Mouse (Mus musculus): ENCODE results near the gene Olfr374. TPM values are rescaled to one million over a fixed set of nuclear protein-coding genes. Genes with fewer than 3 reads are reported as not detected.
"Not testable (repeated sequence)": the region's sequence is repeated elsewhere in the genome, so short reads cannot be mapped to it uniquely, and the experiment has no call there.

Gene Olfr374
- not detected for total RNA-seq (2021)
- long read RNA-seq, experiment 1 = 0 reads
- long read RNA-seq, experiment 2 = 0 reads

DNA sequence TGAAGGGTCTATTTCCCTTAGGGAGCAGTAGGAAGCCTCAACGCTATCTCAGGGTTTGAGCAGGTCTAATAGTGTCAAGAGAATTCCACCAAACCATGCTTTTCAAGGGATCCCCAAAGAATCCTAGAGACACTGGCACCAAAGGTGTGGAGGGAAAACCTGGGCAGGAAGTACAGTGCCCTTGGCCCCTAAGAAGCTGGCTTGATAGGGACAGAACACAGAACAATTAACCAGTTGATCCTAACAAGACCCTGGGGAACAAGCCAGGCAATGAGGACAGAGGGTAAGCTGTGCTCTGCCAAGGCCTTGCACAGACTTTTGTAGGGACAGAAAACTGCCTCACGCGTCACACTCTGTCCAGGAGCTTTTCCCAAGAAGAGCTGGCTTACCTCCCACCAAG, at the start of gene Olfr374:
Olfr374 (plus strand) TSS at position 301 of the 400 bp plus-strand sequence.
- DNase-seq = no peak

DNA sequence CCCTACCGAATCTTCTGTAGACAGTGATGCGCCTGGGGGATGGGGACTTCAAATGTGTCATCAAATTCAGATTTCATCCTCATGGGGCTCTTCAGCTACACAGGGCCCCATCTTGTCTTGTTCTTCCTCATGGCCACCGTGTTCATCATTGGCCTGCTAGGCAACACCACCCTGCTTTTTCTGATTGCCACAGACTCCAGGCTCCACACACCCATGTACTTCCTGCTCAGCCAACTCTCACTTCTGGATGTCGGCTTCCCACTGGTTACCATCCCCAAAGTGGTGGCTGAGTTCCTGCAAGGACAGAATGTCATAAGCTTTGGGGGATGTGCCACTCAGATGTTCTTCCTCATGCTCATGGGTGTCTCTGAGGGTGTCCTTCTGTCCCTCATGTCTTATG, 49.2 kb upstream of the Olfr374 start:
- not testable (repeated sequence) for DNase-seq

DNA sequence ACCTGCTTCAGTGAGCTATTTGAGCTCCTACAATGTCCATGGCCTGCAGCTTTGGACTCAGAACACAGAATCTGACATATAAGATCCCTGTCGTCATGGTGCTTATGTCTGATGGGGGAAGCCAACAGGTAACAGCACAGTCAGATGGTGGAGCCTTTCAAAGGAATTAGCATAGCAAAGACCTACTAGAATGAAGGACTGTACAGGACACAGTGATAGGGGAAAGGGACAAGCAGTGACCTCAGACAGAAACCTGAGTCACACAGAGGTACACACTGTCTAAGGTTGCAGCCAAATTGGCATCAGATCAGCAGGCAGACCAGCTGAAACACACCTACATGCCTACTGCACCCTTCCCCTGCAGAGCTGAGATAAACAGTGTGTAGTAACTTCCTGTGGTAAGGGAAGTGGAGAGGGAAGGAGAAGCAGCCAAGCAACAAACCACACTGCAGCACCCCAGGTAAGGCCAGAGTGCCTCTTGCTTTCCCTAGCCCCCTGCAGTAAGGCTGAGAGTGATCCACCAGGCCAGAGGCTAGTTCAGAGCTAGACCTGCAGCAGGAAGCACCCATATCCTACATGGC, 39.9 kb upstream of the Olfr374 start:
- not testable (repeated sequence) for DNase-seq

DNA sequence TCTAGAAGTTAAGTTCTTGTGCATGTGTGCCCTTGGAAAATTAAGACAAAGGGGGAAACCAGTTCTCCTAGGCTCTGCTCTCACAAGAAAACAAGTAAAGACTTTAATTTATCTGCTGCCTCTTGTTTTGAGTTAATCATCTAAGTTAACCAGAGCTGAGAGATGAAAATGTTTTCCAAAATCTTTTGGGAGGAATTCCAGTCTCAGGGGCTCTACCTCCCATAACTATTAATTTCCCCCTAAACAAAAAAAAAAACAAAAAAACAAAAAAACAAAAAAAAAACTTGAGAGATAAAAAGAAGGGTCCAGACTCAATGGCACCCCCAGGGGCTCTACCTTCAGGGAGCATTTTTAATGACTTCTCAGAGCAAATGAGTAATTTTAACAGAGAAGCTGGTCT, 24.0 kb upstream of the Olfr374 start, which contains the start of gene Olfr373:
Olfr373 (plus strand) TSS at position 301 of the 400 bp plus-strand sequence.
- not testable (repeated sequence) for DNase-seq

DNA sequence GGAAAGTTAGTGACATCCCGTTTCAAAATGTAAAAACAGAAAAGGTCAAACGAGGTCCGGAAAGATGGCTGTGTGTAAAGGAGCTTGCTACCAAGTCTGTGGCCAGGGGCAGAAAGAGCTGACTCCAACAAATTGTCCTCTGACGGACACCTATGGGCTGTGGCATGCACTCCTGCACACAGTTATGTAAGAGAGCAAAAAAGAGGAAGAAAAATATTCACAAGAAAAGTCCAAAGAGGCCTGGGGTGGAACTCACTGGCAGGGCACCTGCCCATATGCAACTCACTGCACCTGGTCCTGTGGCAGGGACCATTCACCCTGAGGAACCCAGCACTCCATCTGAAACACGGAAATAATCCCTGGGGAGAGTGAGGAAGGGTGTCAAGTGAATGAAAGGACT, 22.1 kb upstream of the Olfr374 start:
- DNase-seq = no peak

DNA sequence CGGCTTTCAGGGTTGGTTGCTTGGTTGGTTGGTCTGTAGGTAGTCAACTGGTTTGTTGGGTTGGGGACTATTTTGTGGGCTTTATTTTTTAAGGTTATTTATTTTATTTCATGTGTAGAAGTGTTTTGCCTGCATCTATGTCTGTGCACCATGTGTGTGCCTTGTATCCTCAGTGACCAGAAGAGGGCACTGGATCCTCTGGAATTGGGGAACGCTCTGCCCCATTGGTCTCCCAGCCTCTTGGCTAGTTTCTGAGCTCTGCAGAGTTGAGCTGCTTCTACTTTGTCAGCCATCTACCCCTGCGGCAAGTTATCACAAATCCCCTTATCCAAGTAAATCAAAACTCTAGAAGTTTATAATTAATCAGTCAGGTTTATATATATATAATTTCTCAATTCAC, 19.2 kb upstream of the Olfr374 start:
- DNase-seq = not testable (repeated sequence)

DNA sequence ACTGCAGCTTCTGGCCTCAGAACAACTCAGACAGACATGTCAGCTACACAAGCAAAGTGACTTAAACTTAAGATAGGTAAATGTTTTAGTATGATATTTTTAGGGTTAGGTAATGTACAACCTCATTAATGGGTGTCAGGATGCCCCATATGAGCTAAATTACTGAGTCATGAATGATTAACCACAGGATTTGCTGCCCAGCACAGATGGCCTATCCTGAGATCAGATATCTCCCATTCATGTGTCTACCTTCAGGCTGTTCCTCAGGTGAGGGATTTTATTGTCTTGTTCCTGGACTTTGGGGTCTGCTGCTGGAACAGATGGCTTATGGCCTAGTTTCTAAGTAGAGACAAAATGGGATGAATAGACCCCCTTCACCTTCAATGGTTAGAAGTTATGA, 10.1 kb upstream of the Olfr374 start:
- DNase-seq = not testable (repeated sequence)

DNA sequence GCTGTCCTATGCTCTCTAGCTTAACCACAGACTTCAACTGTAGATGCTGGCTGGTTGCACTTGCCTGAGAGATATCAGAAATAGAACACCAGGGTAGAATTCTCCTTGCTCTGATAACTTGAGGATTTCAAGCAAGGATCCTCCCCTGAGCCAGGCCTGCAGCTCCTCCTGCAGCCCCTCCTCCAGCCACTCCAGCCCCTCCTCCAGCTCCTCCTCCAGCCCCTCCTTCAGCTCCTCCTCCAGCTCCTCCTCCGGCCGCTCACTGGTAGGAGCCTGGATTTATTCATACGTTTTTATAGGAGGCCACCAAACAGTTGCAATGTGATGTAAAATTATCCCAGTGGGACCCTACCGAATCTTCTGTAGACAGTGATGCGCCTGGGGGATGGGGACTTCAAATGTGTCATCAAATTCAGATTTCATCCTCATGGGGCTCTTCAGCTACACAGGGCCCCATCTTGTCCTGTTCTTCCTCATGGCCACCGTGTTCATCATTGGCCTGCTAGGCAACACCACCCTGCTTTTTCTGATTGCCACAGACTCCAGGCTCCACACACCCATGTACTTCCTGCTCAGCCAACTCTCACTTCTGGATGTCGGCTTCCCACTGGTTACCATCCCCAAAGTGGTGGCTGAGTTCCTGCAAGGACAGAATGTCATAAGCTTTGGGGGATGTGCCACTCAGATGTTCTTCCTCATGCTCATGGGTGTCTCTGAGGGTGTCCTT, 7.3 kb upstream of the Olfr374 start:
- DNase-seq = peak; percentile 31

DNA sequence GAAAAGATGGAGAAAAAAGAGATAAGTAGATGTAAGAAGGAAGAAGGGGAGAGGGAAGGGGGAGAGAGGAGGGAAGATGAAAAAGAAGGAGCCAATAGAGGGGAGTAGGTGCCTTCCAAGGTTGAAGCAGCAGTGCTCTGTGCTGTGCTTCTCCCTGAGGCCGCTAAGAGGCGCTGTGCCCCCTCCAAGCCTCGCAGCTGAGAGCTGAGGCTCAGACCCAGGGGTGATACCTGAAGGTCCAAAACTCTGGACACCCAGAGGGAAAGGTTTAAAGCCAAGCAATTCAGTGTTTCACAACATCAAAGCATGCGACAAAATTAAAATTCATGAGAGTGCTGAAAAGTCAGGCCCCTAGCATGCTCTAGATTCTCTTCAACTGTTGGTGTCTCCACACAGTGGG, 1.7 kb upstream of the Olfr374 start:
- no peak for DNase-seq

DNA sequence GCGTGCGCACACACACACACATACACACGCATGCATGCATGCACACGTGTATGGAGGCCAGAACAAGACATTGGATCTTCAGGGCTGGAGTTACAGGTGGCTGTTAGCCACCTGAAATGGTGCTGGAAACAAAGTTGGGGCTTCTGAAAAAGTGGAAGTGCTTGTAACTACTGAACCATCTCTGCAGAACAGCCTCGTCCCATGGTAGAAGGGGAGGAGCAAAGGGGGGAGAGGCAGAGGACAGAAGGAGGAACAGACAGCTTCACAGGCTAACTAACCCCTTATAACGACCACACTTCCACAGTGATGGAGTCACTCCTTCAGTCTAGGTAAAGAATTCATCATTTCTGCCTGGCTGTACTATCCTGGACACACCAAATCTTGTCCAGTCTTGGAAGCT, 4.0 kb downstream of the Olfr374 start:
- no peak for DNase-seq

DNA sequence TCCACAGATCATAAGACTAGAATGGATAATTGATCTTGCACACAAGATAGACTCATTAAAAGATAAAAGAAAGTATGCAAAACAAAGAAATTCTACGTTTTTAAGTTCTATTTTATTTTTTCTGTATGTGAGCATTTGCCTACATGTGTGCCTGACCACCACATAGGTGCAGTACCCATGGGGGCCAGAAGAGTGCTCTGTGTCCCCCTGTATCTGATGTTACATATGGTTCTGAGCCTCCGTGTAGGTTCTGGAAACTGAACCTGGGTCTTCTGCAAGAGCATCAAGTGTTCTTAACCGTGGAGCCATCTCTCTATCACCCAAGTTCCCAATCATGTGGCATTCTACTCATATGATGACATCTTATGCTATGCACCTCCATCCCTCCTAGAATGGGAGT, 5.6 kb downstream of the Olfr374 start:
- DNase-seq = no peak

DNA sequence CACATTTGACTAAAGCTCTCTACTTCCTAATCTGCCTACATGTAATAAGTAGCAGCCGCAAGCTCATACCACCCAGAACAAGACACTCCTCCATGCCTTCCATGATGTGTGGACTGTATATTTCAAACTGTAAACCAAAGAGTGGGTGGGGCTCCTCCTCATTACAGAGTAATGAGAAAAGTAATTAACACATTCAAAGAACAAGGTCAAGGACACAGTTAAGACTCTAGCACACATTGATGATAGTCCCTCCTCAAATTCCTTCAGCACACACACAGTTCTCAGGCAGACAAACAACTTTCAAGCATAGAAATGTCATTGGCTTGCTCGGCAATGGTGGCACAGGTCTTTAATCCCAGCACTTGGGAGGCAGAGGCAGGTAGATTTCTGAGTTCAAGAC, 8.4 kb downstream of the Olfr374 start:
- DNase-seq = no peak

DNA sequence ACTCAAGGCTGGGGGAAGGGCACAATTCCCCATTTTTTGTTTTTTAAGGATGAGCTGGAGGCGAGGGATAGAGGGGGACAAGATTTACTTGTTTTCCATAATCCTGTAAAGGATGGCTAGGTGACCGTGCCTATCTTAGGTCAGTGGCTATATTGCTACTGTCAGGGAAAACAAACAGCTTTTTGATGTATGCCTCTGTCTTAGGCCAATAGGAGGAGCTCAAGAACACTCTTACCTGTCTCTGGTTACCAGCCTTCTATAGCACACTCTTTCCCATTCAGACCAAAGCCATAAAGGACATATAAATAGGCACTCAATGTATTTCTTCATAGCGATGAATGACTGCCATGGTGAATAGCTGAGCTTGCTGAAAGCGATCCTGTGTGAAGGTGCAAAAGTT, 11.8 kb downstream of the Olfr374 start:
- no peak for DNase-seq

DNA sequence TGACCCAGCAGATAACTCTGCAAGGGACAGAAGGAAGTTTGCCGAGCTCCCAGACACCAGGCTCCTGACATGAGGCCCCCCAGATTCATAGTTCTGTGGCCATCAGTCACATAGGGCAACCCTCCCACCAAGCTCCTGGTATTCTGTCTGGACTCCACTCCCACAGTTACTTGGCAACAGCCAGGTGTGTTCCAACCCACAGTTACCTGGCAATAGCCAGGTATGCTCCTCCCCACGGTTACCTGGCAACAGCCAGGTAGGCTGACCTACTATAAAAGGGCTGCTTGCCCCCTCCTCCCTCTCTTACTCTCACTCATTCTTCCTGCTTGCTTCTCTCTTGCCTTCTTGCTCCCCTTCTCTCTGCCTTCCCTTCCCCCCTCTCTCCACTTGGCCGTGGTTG, 14.6 kb downstream of the Olfr374 start:
- not testable (repeated sequence) for DNase-seq

DNA sequence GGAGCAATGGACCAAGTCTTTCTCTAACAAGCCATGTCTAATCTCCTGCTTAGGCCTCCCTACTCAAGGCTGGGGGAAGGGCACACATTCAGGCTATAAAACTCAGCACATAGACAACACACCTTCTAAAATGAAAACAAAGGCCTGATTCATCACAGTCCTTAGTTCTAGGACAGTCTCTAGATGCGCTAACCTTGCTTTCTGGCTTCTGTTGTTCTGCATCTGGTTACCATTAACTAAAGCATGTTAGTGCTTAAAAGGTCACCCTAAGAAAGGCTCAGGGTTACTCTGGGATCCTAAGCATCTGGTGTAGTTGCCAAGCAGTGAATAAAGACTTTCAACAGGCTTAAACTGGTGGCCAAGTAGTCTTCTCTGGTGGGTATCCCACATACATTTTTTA, 15.2 kb downstream of the Olfr374 start:
- no peak for DNase-seq

DNA sequence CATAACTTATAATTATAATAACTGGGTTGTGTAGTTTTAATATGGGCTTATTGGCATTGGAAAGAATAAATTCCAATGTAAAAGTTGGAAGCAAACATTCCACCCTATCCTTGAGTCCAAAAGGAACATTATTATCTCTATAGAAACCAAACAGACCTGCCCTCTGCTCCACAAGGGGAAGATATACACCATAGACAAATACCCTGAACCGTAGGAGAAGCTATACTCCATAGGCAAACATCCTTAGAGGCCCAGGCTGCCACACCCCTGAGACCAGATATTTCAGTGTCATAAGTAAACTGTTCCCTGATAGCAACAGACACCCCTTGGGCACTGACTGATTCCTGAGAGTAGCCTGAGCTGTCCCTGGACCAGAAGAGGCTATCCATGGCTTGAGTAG, 21.0 kb downstream of the Olfr374 start:
- DNase-seq = no peak

DNA sequence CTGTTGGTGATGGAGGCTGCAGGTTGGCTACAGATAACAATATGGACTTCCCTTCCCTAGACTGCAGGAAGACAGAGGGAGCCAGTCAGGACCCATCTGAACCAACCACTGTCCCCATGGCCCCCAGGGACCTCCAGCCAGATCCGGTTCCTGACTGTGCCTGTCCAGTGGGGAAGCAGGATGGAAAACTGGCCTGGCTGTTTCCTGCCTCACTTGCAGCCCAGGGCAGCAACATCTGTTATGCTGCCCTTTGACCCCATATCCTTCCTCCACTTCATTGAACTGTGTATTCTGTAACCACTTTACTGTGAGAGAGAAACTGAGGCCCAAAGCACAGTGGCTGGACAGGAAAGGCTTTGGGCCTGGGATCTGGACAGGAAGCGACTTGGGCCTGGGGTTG, 24.4 kb downstream of the Olfr374 start:
- DNase-seq = no peak

DNA sequence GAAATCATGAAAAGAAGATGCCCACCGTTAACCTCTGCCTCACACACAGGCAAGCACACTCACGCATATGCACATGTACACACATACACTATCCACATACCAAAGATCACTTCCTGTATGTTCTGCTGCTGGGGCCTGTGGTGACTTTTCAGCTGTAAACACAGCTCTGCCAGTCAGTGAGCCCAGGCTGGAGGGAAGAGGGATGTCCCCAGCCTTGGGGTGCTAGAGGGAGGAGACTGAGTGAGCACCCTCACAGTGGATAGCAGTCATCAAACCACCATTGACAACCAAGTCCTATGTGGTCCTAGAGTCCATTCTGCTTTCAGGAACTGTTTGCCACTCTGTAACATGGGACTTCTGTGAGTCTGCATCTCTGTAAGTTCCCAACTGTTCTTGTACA, 25.1 kb downstream of the Olfr374 start:
- no peak for DNase-seq

DNA sequence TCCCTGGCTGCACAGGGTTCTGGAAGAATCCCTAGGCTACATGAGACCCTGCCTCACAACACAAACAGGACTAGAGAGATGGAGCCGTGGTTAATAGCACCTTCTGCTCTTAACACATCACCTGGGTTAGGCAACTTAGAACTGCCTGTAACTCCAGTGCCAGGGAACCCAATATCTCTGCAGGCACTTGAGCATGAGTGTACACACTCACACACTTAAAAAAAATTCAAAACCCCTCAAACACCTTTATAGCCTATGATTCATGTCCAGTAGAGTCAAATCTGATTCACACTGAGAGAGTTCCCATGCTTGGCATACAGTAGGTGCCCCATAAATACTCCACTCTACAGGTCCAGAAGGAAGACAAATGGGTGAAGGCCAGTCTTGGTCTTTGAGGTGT, 25.6 kb downstream of the Olfr374 start:
- no peak for DNase-seq

DNA sequence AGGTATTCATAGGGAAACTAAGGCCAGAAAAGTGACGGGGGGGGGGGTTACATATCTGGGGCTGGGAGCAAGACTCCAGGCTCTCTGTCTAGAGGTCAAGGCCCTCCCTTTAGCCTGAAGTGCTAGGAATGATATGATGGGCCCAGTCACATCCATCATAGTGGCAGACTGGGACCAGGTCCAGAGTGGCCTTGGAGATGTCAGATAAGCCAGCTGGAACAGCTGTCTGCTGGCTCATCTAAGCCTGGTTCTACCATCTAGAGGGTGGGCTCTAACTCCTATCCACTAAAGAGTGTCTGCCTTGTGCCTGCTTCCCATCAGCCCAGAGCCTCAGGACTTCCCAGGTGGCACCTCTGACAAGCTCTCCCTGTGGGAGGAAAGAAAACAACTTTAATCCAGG, 26.1 kb downstream of the Olfr374 start:
- no peak for DNase-seq

DNA sequence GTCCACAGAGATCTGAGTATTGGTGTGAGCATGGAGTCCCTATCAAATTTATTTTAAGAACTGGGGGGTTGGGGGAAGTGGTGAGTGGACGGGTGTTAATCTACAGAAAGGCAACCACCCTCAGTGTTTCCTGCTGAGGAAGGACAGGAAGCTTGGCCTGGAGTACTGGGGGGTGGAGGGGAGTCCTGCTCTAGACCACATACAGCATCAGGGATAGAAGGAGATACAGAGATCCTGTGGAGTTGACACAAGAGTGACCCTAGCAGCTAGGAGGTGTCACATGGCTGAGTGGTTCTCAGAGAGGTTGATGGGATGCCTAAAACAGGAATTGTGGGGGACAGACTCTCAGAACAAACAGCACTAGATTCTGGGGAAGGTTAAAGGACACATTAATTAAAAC, 26.7 kb downstream of the Olfr374 start:
- DNase-seq = no peak

DNA sequence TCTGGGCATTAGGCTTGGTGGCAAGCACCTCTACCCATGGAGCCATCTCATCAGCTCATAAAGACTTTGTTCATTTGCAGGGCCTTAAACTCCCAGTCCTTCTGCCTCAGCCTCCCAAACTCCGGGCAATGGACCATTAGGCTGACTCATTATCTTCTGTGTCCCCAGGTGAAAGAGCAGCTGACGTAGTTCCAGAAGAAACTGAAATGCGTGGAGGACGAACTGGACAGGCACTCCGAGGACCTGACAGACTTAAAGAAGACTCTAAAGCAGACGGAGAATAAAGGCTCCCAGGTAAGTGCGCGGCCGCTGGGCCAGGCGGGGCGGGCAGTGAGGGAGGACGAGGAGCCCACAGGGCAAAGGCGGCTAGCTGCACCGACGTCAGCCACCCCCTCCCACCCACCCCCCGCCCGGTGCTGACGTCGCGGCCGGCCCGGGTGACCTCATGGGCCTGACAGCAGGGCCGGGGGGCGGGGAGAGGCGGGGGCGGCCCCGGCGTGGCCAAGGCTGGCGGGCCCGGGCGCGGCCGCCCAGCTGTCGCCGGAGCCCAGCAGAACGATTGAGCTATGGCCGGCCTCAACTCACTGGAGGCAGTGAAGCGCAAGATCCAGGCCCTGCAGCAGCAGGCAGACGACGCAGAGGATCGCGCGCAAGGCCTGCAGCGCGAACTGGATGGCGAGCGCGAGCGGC, 28.1 kb downstream of the Olfr374 start, which contains the start of gene Tpm4:
Tpm4 (plus strand) TSS at position 220 of the 690 bp plus-strand sequence.
- peak; percentile 80 for DNase-seq

All from gastrocnemius, postnatal 25 days (tissue).